Mouse (Mus musculus): ENCODE measurements around the gene Angel1. TPM values are rescaled to one million over a fixed set of nuclear protein-coding genes. Genes with fewer than 3 reads are reported as not detected.

Gene Angel1
- total RNA-seq, 1 experiment = 13.7 TPM

GRCm38 (mm10) chr12:86699965-86700926 is 26.0 kb downstream of the Angel1 start:
- Histone ChIP-seq H3K27ac (ENCODE audit: insufficient read depth, low read depth, low read length, poor library complexity, severe bottlenecking) (no peak overlapping the region), H3K4me3 (ENCODE audit: insufficient read depth in 1 of 2, low read depth in 1 of 2, low read length in 2 of 2, poor library complexity in 1 of 2, severe bottlenecking in 1 of 2) (no peak overlapping the region), H3K4me1 (ENCODE audit: control insufficient read depth in 2 of 2, insufficient read depth in 2 of 2, low read length in 2 of 2, poor library complexity in 1 of 2) (peaks cover 0 to 4% of the 10 kb centered on the region in 2 experiments; a peak in 1 of 4 replicates), H3K9me3 (ENCODE audit: control insufficient read depth, insufficient read depth, low read depth, low read length) (no peaks in the 10 kb centered on the region), H3K36me3 (ENCODE audit: control insufficient read depth, insufficient read depth, low read length, poor library complexity, severe bottlenecking) (peaks cover 7% of the 10 kb centered on the region), H3K9ac (ENCODE audit: insufficient read depth, low read depth, low read length, poor library complexity, severe bottlenecking) (no peak overlapping the region)
- in situ Hi-C loops (cut with MboI; ENCODE audit: low sequenced_read_pairs in 2 of 2, unreplicated experiment in 2 of 2) = no loop called here
- no peak for DNase-seq (ENCODE audit: low read depth, low spot score)
- TF ChIP-seq ZNF384 (IDR thresholded peaks at IDR 0.05; ENCODE audit: low read depth, low read length) (no peak), ZC3H11A (IDR thresholded peaks at IDR 0.05; ENCODE audit: borderline replicate concordance, low read depth, low read length) (no peak), CHD2 (IDR thresholded peaks at IDR 0.05; ENCODE audit: low read depth, low read length) (no peak), MAFK (IDR thresholded peaks at IDR 0.05; ENCODE audit: insufficient read depth, low read depth, low read length) (no peak), HCFC1 (IDR thresholded peaks at IDR 0.05; ENCODE audit: borderline replicate concordance, insufficient read depth, low read length) (no peak)

- TF ChIP-seq MAFK (IDR thresholded peaks at IDR 0.05; ENCODE audit: insufficient read depth, low read depth, low read length) (no peak), ZNF384 (IDR thresholded peaks at IDR 0.05; ENCODE audit: low read depth, low read length) (no peak), CHD2 (IDR thresholded peaks at IDR 0.05; ENCODE audit: low read depth, low read length) (no peak), HCFC1 (IDR thresholded peaks at IDR 0.05; ENCODE audit: borderline replicate concordance, insufficient read depth, low read length) (no peak), ZC3H11A (IDR thresholded peaks at IDR 0.05; ENCODE audit: borderline replicate concordance, low read depth, low read length) (no peak)
- Histone ChIP-seq H3K9ac (ENCODE audit: insufficient read depth, low read depth, low read length, poor library complexity, severe bottlenecking) (no peak overlapping the region), H3K4me1 (ENCODE audit: control insufficient read depth in 2 of 2, insufficient read depth in 2 of 2, low read length in 2 of 2, poor library complexity in 1 of 2) (peaks cover 0 to 4% of the 10 kb centered on the region in 2 experiments; a peak in 1 of 4 replicates), H3K4me3 (ENCODE audit: insufficient read depth in 1 of 2, low read depth in 1 of 2, low read length in 2 of 2, poor library complexity in 1 of 2, severe bottlenecking in 1 of 2) (no peak overlapping the region), H3K36me3 (ENCODE audit: control insufficient read depth, insufficient read depth, low read length, poor library complexity, severe bottlenecking) (peaks cover 7% of the 10 kb centered on the region), H3K27ac (ENCODE audit: insufficient read depth, low read depth, low read length, poor library complexity, severe bottlenecking) (no peak overlapping the region), H3K9me3 (ENCODE audit: control insufficient read depth, insufficient read depth, low read depth, low read length) (no peaks in the 10 kb centered on the region)
- in situ Hi-C loops (cut with MboI; ENCODE audit: low sequenced_read_pairs in 2 of 2, unreplicated experiment in 2 of 2) = no loop called here
- no peak for DNase-seq (ENCODE audit: low read depth, low spot score)
These were observed 27.7 kb downstream of the Angel1 start for GRCm38 (mm10) chr12:86698537-86698936.

GRCm38 (mm10) chr12:86697996-86698395 is 28.3 kb downstream of the Angel1 start:
- in situ Hi-C loops (cut with MboI; ENCODE audit: low sequenced_read_pairs in 2 of 2, unreplicated experiment in 2 of 2) = no loop called here
- no peak for TF ChIP-seq ZC3H11A (IDR thresholded peaks at IDR 0.05; ENCODE audit: borderline replicate concordance, low read depth, low read length)
- Histone ChIP-seq H3K9ac (ENCODE audit: insufficient read depth, low read depth, low read length, poor library complexity, severe bottlenecking) (no peak overlapping the region), H3K4me3 (ENCODE audit: insufficient read depth in 1 of 2, low read depth in 1 of 2, low read length in 2 of 2, poor library complexity in 1 of 2, severe bottlenecking in 1 of 2) (no peak overlapping the region), H3K4me1 (ENCODE audit: control insufficient read depth in 2 of 2, insufficient read depth in 2 of 2, low read length in 2 of 2, poor library complexity in 1 of 2) (peaks cover 0 to 4% of the 10 kb centered on the region in 2 experiments; a peak in 1 of 4 replicates), H3K9me3 (ENCODE audit: control insufficient read depth, insufficient read depth, low read depth, low read length) (no peaks in the 10 kb centered on the region), H3K27ac (ENCODE audit: insufficient read depth, low read depth, low read length, poor library complexity, severe bottlenecking) (no peak overlapping the region), H3K36me3 (ENCODE audit: control insufficient read depth, insufficient read depth, low read length, poor library complexity, severe bottlenecking) (peaks cover 5% of the 10 kb centered on the region)
- no peak for DNase-seq (ENCODE audit: low read depth, low spot score)

DNA sequence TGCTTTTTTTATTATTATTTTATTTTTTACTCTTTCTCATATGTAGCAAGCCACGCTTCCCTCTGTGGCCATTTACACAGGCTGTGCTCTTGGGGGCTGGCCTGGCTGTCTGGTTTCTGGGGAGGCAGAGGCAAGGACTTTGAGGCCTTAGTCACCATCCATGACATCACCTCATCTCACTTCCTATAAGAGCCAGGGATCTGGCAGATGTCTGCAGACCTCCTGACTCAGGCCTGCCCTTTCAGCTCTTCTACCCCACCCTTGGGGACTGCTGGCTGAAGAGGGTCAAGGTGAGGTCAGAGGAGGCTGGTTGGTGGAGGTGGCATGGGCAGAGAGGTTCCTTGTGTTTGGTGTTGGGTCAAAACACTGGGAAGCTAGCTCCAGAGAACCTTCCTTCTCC is 31.8 kb downstream of the Angel1 start:
- Histone ChIP-seq H3K27ac (ENCODE audit: insufficient read depth, low read depth, low read length, poor library complexity, severe bottlenecking) (no peak overlapping the region; the same call in 1 of the 2 replicates), H3K4me3 (ENCODE audit: insufficient read depth in 1 of 2, low read depth in 1 of 2, low read length in 2 of 2, poor library complexity in 1 of 2, severe bottlenecking in 1 of 2) (no peak overlapping the region), H3K36me3 (ENCODE audit: control insufficient read depth, insufficient read depth, low read length, poor library complexity, severe bottlenecking) (no peaks in the 10 kb centered on the region), H3K9me3 (ENCODE audit: control insufficient read depth, insufficient read depth, low read depth, low read length) (no peaks in the 10 kb centered on the region), H3K4me1 (ENCODE audit: control insufficient read depth in 2 of 2, insufficient read depth in 2 of 2, low read length in 2 of 2, poor library complexity in 1 of 2) (peaks cover 5 to 7% of the 10 kb centered on the region in 2 experiments; a peak in 3 of 4 replicates), H3K9ac (ENCODE audit: insufficient read depth, low read depth, low read length, poor library complexity, severe bottlenecking) (no peak overlapping the region)
- TF ChIP-seq ZC3H11A (IDR thresholded peaks at IDR 0.05; ENCODE audit: borderline replicate concordance, low read depth, low read length) = no peak
- no peak for TF ChIP-seq ZNF384 (IDR thresholded peaks at IDR 0.05; ENCODE audit: low read depth, low read length)
- no peak for TF ChIP-seq HCFC1 (IDR thresholded peaks at IDR 0.05; ENCODE audit: borderline replicate concordance, insufficient read depth, low read length)
- no peak for TF ChIP-seq MAFK (IDR thresholded peaks at IDR 0.05; ENCODE audit: insufficient read depth, low read depth, low read length)
- TF ChIP-seq CHD2 (IDR thresholded peaks at IDR 0.05; ENCODE audit: low read depth, low read length) = no peak
- in situ Hi-C loops (cut with MboI; ENCODE audit: low sequenced_read_pairs in 2 of 2, unreplicated experiment in 2 of 2) = no loop called here
- no peak for DNase-seq (ENCODE audit: low read depth, low spot score)
